Mouse (Mus musculus) myocyte (in vitro differentiated cells): ENCODE results near the gene Tmf1. TPM values are rescaled to one million over a fixed set of nuclear protein-coding genes. Genes with fewer than 3 reads are reported as not detected.

Experiments
- H3K27me3 ChIP-seq: one replicate; pipeline ENCODE4 v1.6.1; 2011; ENCODE audit not compliant: control insufficient read depth, insufficient read depth, insufficient read length
- H3K36me3 ChIP-seq: one replicate; pipeline ENCODE4 v1.6.1; 2011; ENCODE audit not compliant: control insufficient read depth, insufficient read depth
- H3K4me2 ChIP-seq: one replicate; pipeline ENCODE4 v1.6.1; 2011; ENCODE audit warnings: low read depth, control low read depth
- H3K4me3 ChIP-seq: one replicate; pipeline ENCODE4 v1.5.1; 2011; ENCODE audit warnings: mild to moderate bottlenecking, control low read depth, moderate library complexity
- H3K79me2 ChIP-seq: one replicate; pipeline ENCODE4 v1.6.1; 2011; ENCODE audit not compliant: control insufficient read depth, insufficient read depth
- H3ac ChIP-seq: one replicate; pipeline ENCODE4 v1.6.1; 2011; ENCODE audit not compliant: control insufficient read depth, insufficient read length
- CEBPB ChIP-seq: IDR thresholded peaks from 2 replicates; pipeline ENCODE4 v1.6.1; 2011; ENCODE audit warnings: mild to moderate bottlenecking, moderate library complexity; ENCODE audit not compliant: poor library complexity, insufficient read depth, severe bottlenecking
- E2F4 ChIP-seq: IDR thresholded peaks from one replicate; pipeline ENCODE4 v1.6.1; 2011; ENCODE audit warnings: mild to moderate bottlenecking, control low read depth, moderate library complexity; ENCODE audit not compliant: insufficient read depth
- MAX ChIP-seq: IDR thresholded peaks from one replicate; pipeline ENCODE4 v1.6.1; 2011; ENCODE audit warnings: low read depth, mild to moderate bottlenecking, control low read depth
- MYOD1 ChIP-seq, 3 experiments: IDR thresholded peaks; one replicate each; pipeline ENCODE4 v1.6.1; 2011; ENCODE audit warnings: control low read depth in 2 of 3, low read depth in 2 of 3, mild to moderate bottlenecking in 2 of 3, moderate library complexity in 1 of 3; ENCODE audit not compliant: insufficient read length in 2 of 3, control insufficient read depth in 1 of 3
- MYOG ChIP-seq, 3 experiments: IDR thresholded peaks; one replicate each; pipeline ENCODE4 v1.6.1; 2011; ENCODE audit warnings: control low read depth in 2 of 3, low read depth in 2 of 3, mild to moderate bottlenecking in 2 of 3; ENCODE audit not compliant: insufficient read length in 2 of 3, control insufficient read depth in 1 of 3, insufficient read depth in 1 of 3
- POLR2A ChIP-seq: IDR thresholded peaks from one replicate; pipeline ENCODE4 v1.6.1; 2011; ENCODE audit warnings: low read depth, mild to moderate bottlenecking, control low read depth, moderate library complexity; ENCODE audit not compliant: insufficient read length
- POLR2AphosphoS2 ChIP-seq: IDR thresholded peaks from one replicate; pipeline ENCODE4 v1.6.1; 2011; ENCODE audit warnings: low read depth, control low read depth; ENCODE audit not compliant: insufficient read length
- REST ChIP-seq: IDR thresholded peaks from one replicate; pipeline ENCODE4 v1.6.1; 2011; ENCODE audit warnings: mild to moderate bottlenecking, control low read depth, moderate library complexity; ENCODE audit not compliant: insufficient read depth, insufficient read length
- SRF ChIP-seq: IDR thresholded peaks from one replicate; pipeline ENCODE4 v1.6.1; 2011; ENCODE audit warnings: low read depth; ENCODE audit not compliant: control insufficient read depth, insufficient read length
- TCF12 ChIP-seq: IDR thresholded peaks from one replicate; pipeline ENCODE4 v1.6.1; 2011; ENCODE audit warnings: mild to moderate bottlenecking, control low read depth; ENCODE audit not compliant: poor library complexity, insufficient read depth, severe bottlenecking
- TCF3 ChIP-seq: IDR thresholded peaks from one replicate; pipeline ENCODE4 v1.6.1; 2011; ENCODE audit warnings: low read depth, control low read depth; ENCODE audit not compliant: insufficient read length
- USF1 ChIP-seq: IDR thresholded peaks from one replicate; pipeline ENCODE4 v1.6.1; 2011; ENCODE audit warnings: low read depth, mild to moderate bottlenecking, control low read depth, moderate library complexity
- polyA plus RNA-seq: library from polyadenylated mRNA; unstranded; fragments of >200 nt; fragmentation: generic; extraction: Trizol; gene quantifications from one replicate; pipeline ENCODE4 v1.2.1, GENCODE M21; 2012; ENCODE audit warnings: missing spikeins

Tmf1 gene
- polyA plus RNA-seq, 1 experiment: 11.7 TPM

- peaks cover 17% of the 10 kb centered on the region for H3K36me3 ChIP-seq
- H3K4me3 ChIP-seq: peak overlapping the region; percentile 90
- peak overlapping the region; percentile 57 for H3ac ChIP-seq
- TF ChIP-seq REST (no peak), SRF (no peak), POLR2AphosphoS2 (peak; percentile 74), USF1 (no peak), POLR2A (peak; percentile 34), MYOD1 (IDR thresholded peaks at IDR 0.05; ENCODE audit: control insufficient read depth in 1 of 3, insufficient read length in 2 of 3, low read depth in 2 of 3) (peak in 1 of 3 experiments; percentile 9), MAX (peak; percentile 64), CEBPB (no peak)
- H3K79me2 ChIP-seq: peaks cover 57% of the 10 kb centered on the region
- no peaks in the 10 kb centered on the region for H3K27me3 ChIP-seq
- peak overlapping the region; percentile 79 for H3K4me2 ChIP-seq
These were observed 33.1 kb upstream of the Tmf1 start for GRCm38 (mm10) chr6:97211981-97212380.

- Histone ChIP-seq H3K4me3 (peak overlapping the region; percentile 90), H3K27me3 (no peaks in the 10 kb centered on the region), H3ac (peak overlapping the region; percentile 57), H3K4me2 (peak overlapping the region; percentile 79), H3K36me3 (peaks cover 17% of the 10 kb centered on the region), H3K79me2 (peaks cover 49% of the 10 kb centered on the region)
- TF ChIP-seq MYOD1 (IDR thresholded peaks at IDR 0.05; ENCODE audit: control insufficient read depth in 1 of 3, insufficient read length in 2 of 3, low read depth in 2 of 3): no peak
- peak; percentile 27 for TF ChIP-seq POLR2A
These were observed 32.2 kb upstream of the Tmf1 start for GRCm38 (mm10) chr6:97210962-97211601.

- Histone ChIP-seq H3ac (peak within 1 kb of the TSS; percentile 57), H3K36me3 (peaks cover 16% of the 10 kb centered on the region), H3K27me3 (no peaks in the 10 kb centered on the region), H3K4me3 (peak within 1 kb of the TSS; percentile 90), H3K4me2 (peak within 1 kb of the TSS; percentile 79), H3K79me2 (peaks cover 46% of the 10 kb centered on the region)
- TF ChIP-seq USF1 (no peak), MYOG (IDR thresholded peaks at IDR 0.05; ENCODE audit: control insufficient read depth in 1 of 3, insufficient read depth in 1 of 3, insufficient read length in 2 of 3, low read depth in 2 of 3) (peak in 1 of 3 experiments; percentile 79), E2F4 (peak; percentile 17), MAX (no peak), CEBPB (peak; percentile 53; the same call in 1 of the 2 replicates), REST (no peak), MYOD1 (IDR thresholded peaks at IDR 0.05; ENCODE audit: control insufficient read depth in 1 of 3, insufficient read length in 2 of 3, low read depth in 2 of 3) (peak; percentile 25 to 45 (median 34)), POLR2AphosphoS2 (peak; percentile 74), POLR2A (peak; percentile 80), TCF12 (peak; percentile 23), SRF (no peak), TCF3 (no peak)
These were observed 31.5 kb upstream of the Tmf1 start, which contains the start of gene Arl6ip5 for GRCm38 (mm10) chr6:97210191-97210961. Gene Arl6ip5, plus strand, starts transcription at chr6:97210689.

GRCm38 (mm10) chr6:97209751-97210150 is 30.8 kb upstream of the Tmf1 start:
- H3ac ChIP-seq: no peak overlapping the region
- peaks cover 10% of the 10 kb centered on the region for H3K36me3 ChIP-seq
- peak overlapping the region; percentile 76 for H3K4me2 ChIP-seq
- TF ChIP-seq TCF12: no peak
- no peak for TF ChIP-seq REST
- no peak for TF ChIP-seq MYOD1 (IDR thresholded peaks at IDR 0.05; ENCODE audit: control insufficient read depth in 1 of 3, insufficient read length in 2 of 3, low read depth in 2 of 3)
- no peak for TF ChIP-seq POLR2AphosphoS2
- no peak for TF ChIP-seq USF1
- no peak for TF ChIP-seq CEBPB
- TF ChIP-seq MYOG (IDR thresholded peaks at IDR 0.05; ENCODE audit: control insufficient read depth in 1 of 3, insufficient read depth in 1 of 3, insufficient read length in 2 of 3, low read depth in 2 of 3): no peak
- peaks cover 44% of the 10 kb centered on the region for H3K79me2 ChIP-seq
- peak overlapping the region; percentile 90 for H3K4me3 ChIP-seq
- no peaks in the 10 kb centered on the region for H3K27me3 ChIP-seq

- TF ChIP-seq USF1: peak; percentile 58
- no peak for TF ChIP-seq MYOG (IDR thresholded peaks at IDR 0.05; ENCODE audit: control insufficient read depth in 1 of 3, insufficient read depth in 1 of 3, insufficient read length in 2 of 3, low read depth in 2 of 3)
- H3K79me2 ChIP-seq: peaks cover 44% of the 10 kb centered on the region
- H3K27me3 ChIP-seq: no peaks in the 10 kb centered on the region
- H3K4me3 ChIP-seq: no peak overlapping the region
- H3ac ChIP-seq: no peak overlapping the region
- peak overlapping the region; percentile 76 for H3K4me2 ChIP-seq
- peaks cover 5% of the 10 kb centered on the region for H3K36me3 ChIP-seq
These were observed 30.3 kb upstream of the Tmf1 start for GRCm38 (mm10) chr6:97209201-97209600.
